Mouse (Mus musculus) inflammation-experienced regulatory T-cells, adult 6 months (primary cell): ENCODE results near the gene Scd4. TPM values are rescaled to one million over a fixed set of nuclear protein-coding genes. Genes with fewer than 3 reads are reported as not detected.
A peak's percentile ranks its signal among the peaks of the same experiment; 100 is the strongest.

ENCODE experiments used
- ATAC-seq: one replicate; pipeline ENCODE4 v1.8.0; 2017
- polyA plus RNA-seq, 3 experiments: library from polyadenylated mRNA; unstranded; fragments of 100-300 nt; shearing (Covaris generic); gene quantifications; one replicate each; pipeline ENCODE4 v1.2.1; 2017

Scd4 gene
- polyA plus RNA-seq, 3 experiments from 2014 or later, result 0.29 to 0.81 (median 0.55) TPM

DNA sequence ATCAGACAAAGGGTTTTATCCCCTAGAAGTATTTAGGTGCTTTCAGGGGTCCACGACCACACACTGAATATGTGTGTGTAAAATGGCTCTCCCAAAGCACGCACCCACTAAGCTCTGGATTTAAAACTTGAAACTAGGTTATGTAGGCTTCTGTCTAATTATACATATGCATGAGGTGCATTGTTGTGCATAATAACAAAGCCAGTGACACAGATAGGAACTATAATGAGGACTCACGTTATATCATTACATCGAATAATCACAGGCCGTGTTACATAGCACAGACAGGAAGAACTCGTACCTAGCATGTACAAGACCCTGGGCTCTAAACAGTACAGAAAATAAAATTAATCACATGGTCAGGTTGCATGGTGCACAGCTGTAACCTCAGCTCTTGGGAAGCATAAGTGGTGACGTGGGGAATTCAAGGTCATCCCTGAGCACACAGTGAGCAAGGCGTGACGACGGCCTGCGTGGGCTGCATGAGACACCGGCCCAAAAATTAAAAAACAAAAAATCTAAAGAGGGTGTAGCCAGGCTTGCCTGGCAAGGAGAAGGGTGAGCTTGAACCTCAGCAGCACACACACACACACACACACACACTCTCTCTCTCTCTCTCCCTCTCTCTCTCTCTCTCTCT lies 49.9 kb downstream of the Scd4 start:
- no peak for ATAC-seq

DNA sequence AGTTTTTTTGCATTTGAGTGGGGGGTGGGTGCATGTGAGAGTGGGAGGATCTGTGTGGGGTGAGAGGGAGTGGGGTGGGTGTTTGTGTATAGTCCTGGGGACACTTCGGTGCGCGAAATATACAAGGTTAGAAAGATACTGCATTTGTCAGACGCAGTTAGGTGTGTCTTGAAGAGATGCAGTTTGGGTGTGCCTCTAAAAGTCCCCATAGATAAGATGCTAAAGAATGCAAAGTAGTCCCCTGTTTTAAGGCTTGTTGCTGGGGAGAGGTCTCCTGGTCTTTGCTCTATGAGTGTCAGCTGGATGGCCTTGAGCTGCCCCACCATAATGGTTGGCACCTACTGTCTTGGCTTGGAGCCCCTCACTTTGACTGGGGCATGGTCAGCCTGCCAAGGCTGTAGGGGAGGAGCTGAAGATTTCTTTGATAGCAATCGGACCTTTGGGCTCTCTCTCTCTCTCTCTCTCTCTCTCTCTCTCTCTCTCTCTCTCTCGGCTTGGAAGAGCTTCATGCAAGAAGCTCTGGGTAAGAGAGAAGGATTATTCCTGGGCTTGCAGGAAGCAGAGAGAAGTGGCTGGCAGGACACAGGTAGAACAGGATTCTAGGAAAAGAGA lies 53.1 kb downstream of the Scd4 start:
- ATAC-seq, result no peak

DNA sequence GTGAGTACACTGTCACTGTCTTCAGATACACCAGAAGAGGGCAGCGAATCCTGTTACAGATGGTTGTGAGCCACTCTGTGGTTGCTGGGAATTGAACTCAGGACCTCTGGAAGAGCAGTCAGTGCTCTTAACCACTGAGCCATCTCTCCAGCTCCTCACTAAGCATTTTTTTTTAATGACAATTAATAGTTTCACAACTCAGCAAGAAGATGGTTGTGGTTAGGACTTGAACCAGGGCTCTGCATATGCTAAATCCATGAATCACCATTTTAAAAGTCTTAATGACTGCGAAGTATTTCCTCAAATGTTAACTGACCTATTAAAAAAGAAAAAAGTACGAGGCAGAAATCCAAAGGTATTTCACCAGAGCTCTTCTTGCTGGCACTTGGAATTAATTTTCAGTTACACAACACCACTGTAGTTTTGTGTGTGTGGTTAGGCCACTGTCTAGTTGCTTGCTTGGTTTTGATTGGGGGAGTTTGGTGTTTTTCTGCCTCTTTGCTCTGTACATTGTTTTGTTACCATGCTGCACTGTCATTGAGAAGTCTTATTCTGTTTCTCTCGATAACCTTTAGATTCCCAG lies 54.3 kb downstream of the Scd4 start:
- ATAC-seq, result no peak

DNA sequence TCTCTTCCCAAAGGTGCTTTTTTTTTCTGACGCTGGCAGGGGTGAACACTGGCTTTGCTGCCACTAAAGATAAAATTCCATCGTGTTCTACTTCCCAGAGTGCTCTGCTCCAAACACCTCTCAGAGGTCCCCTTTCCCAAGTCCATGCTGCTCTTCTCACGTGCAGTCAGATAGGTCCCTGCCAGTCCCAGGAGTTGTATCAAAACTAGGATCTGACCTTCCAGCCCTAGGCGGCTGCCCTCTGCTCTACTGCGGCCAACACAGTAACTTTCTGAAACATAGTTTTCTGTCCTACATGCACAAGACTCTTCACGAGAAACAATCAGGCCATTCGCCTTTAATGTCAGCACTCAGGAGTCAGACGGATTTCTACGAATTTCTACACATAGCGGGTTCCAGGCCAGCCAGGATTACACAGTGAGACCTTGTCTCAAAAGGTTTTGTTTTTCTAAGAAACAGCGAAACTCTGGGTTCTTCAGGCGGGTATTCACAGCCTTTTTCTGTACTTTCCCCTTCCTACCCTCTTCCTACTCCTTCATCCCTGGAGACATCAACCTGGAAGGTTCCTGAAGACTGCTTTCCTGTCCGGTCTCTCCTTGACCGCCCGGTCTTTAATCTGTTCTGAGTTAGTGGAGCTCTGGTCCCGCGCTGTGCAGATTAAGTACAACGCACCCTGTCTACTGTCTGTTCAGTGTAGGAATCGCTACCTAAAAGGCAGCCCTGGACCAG lies 55.0 kb downstream of the Scd4 start:
- ATAC-seq, result peak; percentile 7

DNA sequence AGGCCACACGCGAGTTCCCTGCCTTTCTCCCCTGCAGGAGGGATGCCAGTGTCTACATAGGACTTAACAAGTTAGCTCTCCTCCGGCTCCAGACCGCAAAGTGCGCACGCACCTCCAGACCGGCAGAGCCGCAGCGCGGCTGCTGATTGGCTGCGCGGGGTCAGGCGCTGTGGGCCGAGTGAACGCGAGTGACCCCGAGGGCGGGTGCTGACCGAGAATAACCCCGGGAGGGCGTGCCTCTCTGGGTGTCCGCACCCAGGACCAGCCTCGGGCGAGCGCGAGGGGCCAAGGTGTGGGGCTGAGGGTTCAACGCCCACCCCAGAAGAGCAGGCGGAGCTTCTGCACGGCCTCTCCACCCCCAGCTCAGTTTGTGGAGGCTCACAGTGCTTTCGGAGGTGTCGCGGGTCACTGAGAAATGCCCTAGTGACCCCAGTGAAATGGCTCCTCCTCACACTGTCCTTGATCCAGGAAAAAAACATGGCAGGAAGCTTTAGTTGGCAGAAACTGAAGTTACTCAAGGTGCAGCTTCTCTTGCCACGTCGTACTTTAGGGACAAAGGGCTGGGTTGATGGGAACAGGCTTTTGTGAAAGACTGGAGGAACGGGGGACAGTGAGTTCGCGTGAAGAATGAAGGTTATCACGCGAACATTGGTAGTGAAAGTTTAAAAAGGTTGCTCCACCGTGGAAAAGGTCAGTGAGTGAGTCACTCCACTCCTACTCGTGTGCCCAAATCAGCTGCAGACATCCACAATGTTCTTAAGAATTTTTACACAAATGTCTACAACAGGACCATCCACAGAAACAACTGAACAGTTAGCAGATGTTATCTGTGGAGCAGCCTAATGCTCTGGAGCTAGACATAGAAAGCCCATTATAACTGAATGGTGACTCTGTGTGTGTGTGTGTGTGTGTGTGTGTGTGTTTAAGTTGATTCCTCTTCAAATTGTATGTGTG lies 55.9 kb downstream of the Scd4 start:
- peak; percentile 98 for ATAC-seq

DNA sequence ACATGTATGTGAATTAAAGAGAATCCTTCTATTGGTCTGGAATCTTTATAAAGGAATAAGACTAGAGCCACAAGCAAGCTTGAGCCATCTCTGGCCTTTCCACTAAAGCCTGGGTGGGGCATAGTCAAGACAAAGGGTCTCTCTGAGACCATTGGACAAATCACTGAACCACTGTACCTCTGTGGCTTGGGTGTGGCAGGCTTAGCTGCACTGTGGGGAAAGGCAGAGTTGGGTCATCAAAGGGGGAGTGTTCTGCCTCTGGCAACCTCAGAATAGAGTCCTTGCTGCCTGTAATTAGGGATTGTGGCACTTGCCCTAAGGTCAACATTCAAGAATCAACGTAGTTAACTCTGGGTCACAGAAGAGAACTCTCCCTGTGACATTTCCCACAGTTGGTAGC lies 56.6 kb downstream of the Scd4 start:
- no peak for ATAC-seq

GRCm38 (mm10) chr19:44391856-44392255 lies 59.0 kb downstream of the Scd4 start:
- ATAC-seq, result no peak

GRCm38 (mm10) chr19:44392339-44393009 lies 59.6 kb downstream of the Scd4 start:
- no peak for ATAC-seq

- ATAC-seq, result no peak
Measured at GRCm38 (mm10) chr19:44393962-44394422, 61.1 kb downstream of the Scd4 start.

DNA sequence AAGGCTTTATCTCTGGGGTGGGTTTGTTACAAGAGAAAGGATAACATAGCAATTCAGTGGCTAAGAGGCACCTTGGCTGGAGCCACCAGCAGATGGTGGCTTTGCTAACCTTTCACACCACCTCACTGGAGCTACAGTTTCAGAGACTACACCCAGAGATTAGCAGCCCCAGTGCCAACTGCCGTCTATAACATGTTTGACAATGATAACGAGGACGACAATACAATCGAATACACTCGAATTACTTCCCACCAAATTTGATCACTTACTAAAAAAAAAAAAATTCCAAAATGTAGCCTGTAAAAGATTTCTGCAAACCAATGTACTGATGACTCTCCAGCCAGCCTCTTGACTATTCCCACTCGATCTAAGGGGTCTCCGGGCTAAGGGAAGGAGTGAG lies 62.1 kb downstream of the Scd4 start:
- ATAC-seq, result no peak

Other genes with a start within 250 kb of the Scd4 start
- gene Chuk, start 225.6 kb upstream of the Scd4 start, polyA plus RNA-seq, result 10 to 100 TPM; 39.5 to 49.3 (median 40.2) TPM
- gene Cwf19l1, start 197.2 kb upstream of the Scd4 start, polyA plus RNA-seq, result 10 to 100 TPM; 23.2 to 37.0 (median 28.4) TPM
- 100 to 1,000 TPM; 122 to 144 (median 132) TPM for gene Bloc1s2, start 186.6 kb upstream of the Scd4 start, polyA plus RNA-seq
- under 1 TPM in 1 of 3 experiments, not detected in 2; 0.10 TPM for gene Pkd2l1, start 140.7 kb upstream of the Scd4 start, polyA plus RNA-seq
- not detected for gene Scd3, start 129.8 kb upstream of the Scd4 start, polyA plus RNA-seq
- gene Scd2, start 39.4 kb upstream of the Scd4 start, polyA plus RNA-seq, result 10 to 100 TPM; 24.8 to 27.3 (median 25.3) TPM
- 1 to 10 TPM in 2 of 3 experiments, not detected in 1; 1.2 to 1.4 TPM for gene Scd1, start 74.8 kb downstream of the Scd4 start, polyA plus RNA-seq
- not detected for gene Wnt8b, start 160.4 kb downstream of the Scd4 start, polyA plus RNA-seq
- gene Sec31b, start 212.8 kb downstream of the Scd4 start, polyA plus RNA-seq, result 1 to 10 TPM in 2 of 3 experiments, under 1 TPM in 1; 0.65 to 5.5 (median 1.9) TPM
- not detected for gene Gm20538, start 219.7 kb downstream of the Scd4 start, polyA plus RNA-seq
- 100 to 1,000 TPM; 232 to 355 (median 274) TPM for gene Ndufb8, start 222.3 kb downstream of the Scd4 start, polyA plus RNA-seq
- 10 to 100 TPM; 22.7 to 27.5 (median 26.2) TPM for gene Hif1an, start 229.8 kb downstream of the Scd4 start, polyA plus RNA-seq